Mouse (Mus musculus) gastrocnemius, adult 2 months (tissue): ENCODE data around the gene Fnip1. TPM values are rescaled to one million over a fixed set of nuclear protein-coding genes. Genes with fewer than 3 reads are reported as not detected.

Experiments
- DNase-seq: peaks from one replicate; pipeline ENCODE4 v3.0.0; 2022
- H3K27ac ChIP-seq: fragments of 200-600 bp; 2 replicates; pipeline ENCODE4 v1.8.1; 2022; ENCODE audit warnings: mild to moderate bottlenecking
- H3K4me3 ChIP-seq: fragments of 200-600 bp; 2 replicates; pipeline ENCODE4 v1.8.1; 2022; ENCODE audit warnings: mild to moderate bottlenecking, moderate library complexity
- CTCF ChIP-seq: fragments of 200-600 bp; IDR thresholded peaks from 2 replicates; pipeline ENCODE4 v1.8.1; 2022; ENCODE audit warnings: antibody characterized with exemption, mild to moderate bottlenecking, moderate library complexity
- intact Hi-C: fragments of 180-260 bp; cut with DNase I; formaldehyde crosslinking; loops from one replicate; pipeline ENCODE4 v1.15.1; 2025
- total RNA-seq, 2 experiments: library from RNA; stranded (reverse); gene quantifications; 2 replicates each; pipeline ENCODE4 v1.2.3; 2021

Fnip1 gene
- total RNA-seq, 2 experiments from 2014 or later: 28.7 to 35.9 TPM

DNA sequence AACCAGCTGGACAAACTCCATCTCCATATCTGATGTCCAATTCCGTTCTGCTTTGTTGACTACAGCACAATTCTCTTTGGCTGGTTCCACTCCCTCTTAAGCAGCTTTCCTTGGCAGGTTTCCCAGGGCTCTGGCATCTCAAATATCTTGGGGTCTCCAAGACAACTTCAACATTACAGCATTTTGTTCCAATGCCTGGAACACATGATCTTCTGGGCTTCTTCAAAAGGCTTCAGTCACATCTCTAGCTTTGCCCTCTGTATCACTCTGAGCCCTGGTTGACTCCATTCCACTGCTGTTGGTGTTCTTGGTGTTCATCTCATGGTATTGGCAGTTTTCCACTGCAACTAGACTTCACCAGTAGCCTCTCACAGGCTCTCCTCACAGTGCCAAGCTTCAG lies 92.4 kb downstream of the Fnip1 start:
- H3K4me3 ChIP-seq: no peak overlapping the region
- no peak for TF ChIP-seq CTCF
- intact Hi-C loops: no loop called here
- H3K27ac ChIP-seq: peak overlapping the region; percentile 53
- no peak for DNase-seq

DNA sequence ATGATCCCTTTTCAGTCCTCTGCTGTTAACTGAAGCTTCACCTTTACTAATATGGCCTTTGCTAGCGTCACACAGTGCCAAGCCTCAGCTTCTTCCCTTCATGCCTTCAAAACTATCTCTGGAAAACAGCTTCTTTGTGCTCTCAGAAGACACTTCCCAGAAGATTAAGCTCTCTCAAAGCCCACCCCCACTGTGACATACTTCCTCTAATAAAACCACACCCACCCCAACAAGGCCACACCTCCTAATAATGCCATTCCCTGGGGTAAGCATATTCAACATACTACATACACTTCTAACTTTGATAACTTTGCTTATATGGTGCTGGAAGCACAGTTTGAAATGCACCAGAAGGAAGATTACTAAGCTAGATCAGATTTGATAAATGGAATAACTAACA lies 92.9 kb downstream of the Fnip1 start:
- no peak for DNase-seq
- intact Hi-C loops: no loop called here
- no peak overlapping the region for H3K4me3 ChIP-seq
- peak overlapping the region; percentile 53; the same call in 1 of the 2 replicates for H3K27ac ChIP-seq
- TF ChIP-seq CTCF: no peak

DNA sequence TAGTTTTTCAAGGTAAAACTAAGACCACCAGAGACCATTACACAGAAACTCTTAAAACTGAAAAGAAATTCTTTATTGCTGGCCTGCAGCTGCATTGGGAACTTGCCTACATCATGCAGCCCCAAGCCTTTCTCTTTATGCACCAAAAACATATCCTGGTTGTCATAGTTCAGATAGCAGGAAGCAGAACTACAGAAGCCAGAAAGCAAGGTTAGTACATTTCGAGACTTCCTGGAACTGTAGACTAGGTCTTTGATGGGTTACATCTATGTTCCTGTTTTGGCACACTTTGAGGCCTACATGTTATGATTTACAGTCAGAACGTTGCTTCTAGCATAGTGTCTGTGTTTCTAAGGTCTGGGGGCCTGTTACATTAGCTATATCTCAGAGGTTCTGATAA lies 95.8 kb downstream of the Fnip1 start:
- Histone ChIP-seq H3K4me3 (no peak overlapping the region), H3K27ac (no peak overlapping the region)
- intact Hi-C loops: no loop called here
- no peak for DNase-seq
- no peak for TF ChIP-seq CTCF

DNA sequence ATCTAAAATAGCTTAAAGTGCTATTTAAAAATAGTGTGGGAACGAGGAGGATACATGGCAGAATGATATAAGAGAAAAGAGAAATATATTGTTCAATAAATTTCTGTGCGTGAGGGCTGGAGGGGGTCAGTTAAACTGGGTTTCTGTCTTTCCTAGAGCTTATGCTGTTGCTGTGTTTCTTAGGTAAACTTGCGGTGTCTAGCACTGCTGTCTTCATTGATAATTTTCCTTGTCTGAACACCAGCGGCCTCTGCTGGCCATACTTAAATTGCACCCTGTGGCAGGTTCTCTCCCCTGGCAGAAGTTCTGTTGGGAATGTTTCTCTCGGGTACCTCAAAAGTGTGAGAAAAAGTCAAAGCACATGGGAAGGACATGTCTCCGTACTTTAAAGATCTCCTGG lies 96.9 kb downstream of the Fnip1 start:
- no peak overlapping the region for H3K4me3 ChIP-seq
- no peak overlapping the region for H3K27ac ChIP-seq
- DNase-seq: peak; percentile 78
- intact Hi-C loops: loop anchor here (5.0 kb wide), 1 partner anchor 178 kb away; no protein-coding TSS in a partner anchor
- peak; percentile 93 for TF ChIP-seq CTCF

DNA sequence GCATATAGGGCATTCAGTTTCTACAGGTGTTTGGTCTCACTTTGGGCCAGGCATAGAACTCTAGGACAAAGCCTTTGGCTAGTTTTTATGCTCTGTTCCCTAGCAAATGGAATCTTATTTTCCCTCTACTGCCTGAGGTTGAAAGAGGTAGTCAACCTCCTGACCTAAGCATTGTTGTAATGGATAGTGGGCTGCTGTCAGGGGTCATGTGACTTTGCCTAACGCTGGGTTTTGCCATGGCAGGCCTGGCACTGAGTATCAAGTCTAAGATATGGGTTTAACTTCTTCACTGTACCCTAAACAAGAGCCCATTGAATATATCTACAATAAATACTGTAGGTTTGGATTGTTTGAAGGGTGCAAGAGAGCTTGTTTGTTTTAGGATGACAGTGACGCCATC lies 101.0 kb downstream of the Fnip1 start:
- intact Hi-C loops: loop anchor here (5.0 kb wide), 1 partner anchor 182 kb away; no protein-coding TSS in a partner anchor
- TF ChIP-seq CTCF: no peak
- no peak for DNase-seq
- H3K4me3 ChIP-seq: no peak overlapping the region
- no peak overlapping the region for H3K27ac ChIP-seq

DNA sequence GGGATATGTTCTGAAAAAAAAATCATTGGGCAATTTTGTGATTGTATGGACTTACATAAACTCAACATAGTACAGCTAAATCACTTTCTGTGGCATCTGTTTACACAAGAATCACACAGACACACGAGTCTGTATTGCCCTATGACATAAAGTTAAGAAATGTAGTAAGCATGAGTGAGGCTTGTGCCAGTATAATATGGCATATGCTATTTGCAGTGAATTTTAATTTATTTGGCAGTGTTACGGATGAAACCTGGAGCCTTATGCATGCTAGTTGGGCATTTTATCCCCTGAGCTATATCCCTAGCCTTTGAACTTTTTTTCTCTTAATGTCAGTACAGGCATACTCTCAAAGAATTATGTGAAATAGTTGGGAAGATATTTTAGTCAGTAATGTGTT lies 101.5 kb downstream of the Fnip1 start:
- Histone ChIP-seq H3K27ac (no peak overlapping the region), H3K4me3 (no peak overlapping the region)
- DNase-seq: no peak
- no peak for TF ChIP-seq CTCF
- intact Hi-C loops: loop anchor here (5.0 kb wide), 1 partner anchor 182 kb away; no protein-coding TSS in a partner anchor

DNA sequence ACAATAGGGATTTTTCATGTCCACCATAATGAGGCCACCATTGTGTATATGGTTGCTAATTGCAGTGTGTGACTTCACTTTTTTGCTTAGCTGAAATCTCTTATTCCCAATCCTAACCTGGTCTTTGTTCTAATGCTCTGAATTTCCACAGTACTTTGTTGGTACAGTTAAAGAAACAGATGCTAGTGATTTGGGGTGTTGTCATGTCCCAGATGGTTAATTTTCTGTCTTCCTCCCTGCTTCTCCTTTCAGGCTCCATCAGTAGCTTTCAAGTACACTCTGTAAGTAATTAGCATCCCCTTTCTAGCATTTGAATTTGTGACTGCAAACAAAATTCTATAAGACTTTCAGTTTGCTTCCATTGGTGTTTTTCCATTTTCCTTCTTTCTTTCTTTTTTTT lies 102.3 kb downstream of the Fnip1 start:
- no peak for TF ChIP-seq CTCF
- no peak overlapping the region for H3K4me3 ChIP-seq
- no peak for DNase-seq
- no peak overlapping the region for H3K27ac ChIP-seq
- intact Hi-C loops: no loop called here

DNA sequence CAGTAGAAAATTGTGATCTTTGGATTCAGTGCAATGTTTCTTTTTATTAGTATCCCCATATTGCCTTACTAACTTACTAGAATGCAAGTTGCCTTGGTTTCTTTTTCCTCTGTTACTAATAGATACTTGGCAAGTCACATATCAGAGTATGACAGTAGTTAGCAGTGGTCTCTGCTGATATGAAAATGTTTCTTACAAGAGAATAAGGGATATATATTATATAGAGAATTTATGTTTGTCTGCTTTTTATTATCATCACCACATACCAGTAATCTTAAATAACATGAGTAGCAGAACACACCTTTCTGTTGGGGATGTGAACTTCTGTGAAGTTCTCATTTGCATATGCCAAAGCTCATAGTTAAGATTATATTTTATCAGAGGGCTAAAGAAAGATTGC lies 104.4 kb downstream of the Fnip1 start:
- DNase-seq: no peak
- TF ChIP-seq CTCF: no peak
- H3K27ac ChIP-seq: no peak overlapping the region
- H3K4me3 ChIP-seq: no peak overlapping the region
- intact Hi-C loops: no loop called here

DNA sequence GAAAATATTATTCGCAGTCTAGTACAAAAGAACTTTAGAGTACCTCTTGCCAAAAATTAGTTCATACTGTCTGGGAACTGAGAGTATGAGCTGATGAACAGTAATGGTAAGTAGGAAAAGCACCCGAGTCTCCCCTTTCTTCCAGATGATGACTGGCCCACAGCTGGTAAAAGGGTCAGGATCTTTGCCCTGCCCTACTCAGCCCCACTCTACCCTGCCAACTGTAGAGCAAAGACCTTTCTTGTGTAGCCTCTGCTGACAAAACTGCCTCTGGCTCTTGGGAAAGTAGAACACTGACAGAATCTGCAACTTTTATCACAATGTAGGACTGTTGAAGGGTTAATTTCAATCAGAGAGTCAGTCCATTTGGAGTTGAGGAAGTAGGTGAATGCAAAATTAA lies 117.0 kb downstream of the Fnip1 start:
- intact Hi-C loops: no loop called here
- no peak for DNase-seq
- H3K4me3 ChIP-seq: no peak overlapping the region
- no peak overlapping the region for H3K27ac ChIP-seq
- TF ChIP-seq CTCF: no peak

DNA sequence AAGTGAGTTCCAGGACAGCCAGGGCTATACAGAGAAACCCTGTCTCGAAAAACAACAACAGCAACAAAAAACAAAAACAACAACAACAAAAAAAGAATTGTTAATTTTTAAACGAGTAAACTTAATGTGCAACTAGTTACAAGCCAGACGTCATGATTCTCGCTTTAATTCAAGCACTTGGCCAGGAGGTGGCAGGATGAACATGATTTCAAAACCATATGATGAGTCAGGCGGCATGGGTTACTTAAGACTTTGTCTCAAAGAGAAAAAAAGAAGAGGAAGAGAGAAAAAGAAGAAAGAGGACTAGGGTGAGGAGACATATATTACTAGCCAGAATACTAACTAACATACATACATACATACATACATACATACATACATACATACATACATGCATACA lies 124.8 kb downstream of the Fnip1 start:
- intact Hi-C loops: no loop called here
- no peak for DNase-seq
- peak; percentile 35; the same call in 1 of the 2 replicates for TF ChIP-seq CTCF

More for the DNA sequence above, 124.8 kb downstream of the Fnip1 start:
- Histone ChIP-seq H3K4me3 (no peak overlapping the region), H3K27ac (no peak overlapping the region)

Other genes starting within 250 kb of the Fnip1 start
- not detected for gene Csf2, start 188.5 kb upstream of the Fnip1 start, total RNA-seq
- not detected for gene Il3, start 170.9 kb upstream of the Fnip1 start, total RNA-seq
- gene Acsl6, start 134.4 kb upstream of the Fnip1 start, total RNA-seq: 10 to 100 TPM; 21.9 to 23.1 TPM
- gene Meikin, start 67.5 kb upstream of the Fnip1 start, total RNA-seq: not detected
- 1 to 10 TPM; 6.7 to 9.4 TPM for gene Rapgef6, start 84.6 kb downstream of the Fnip1 start, total RNA-seq